Mouse (Mus musculus) intestine, postnatal 0 days (tissue): ENCODE results near the gene Ppp1r9b. TPM values are rescaled to one million over a fixed set of nuclear protein-coding genes. Genes with fewer than 3 reads are reported as not detected.

Source experiments
- ATAC-seq: fragments of 200-750 bp; cut with Nextera tagmentation; 2 replicates; pipeline ENCODE4 v1.8.0; 2017; ENCODE audit warnings: mild to moderate bottlenecking, moderate TSS enrichment, moderate library complexity
- H3K27ac ChIP-seq: fragments of 300-500 bp; sonication (generic); 2 replicates; pipeline ENCODE4 v1.5.1; 2014; ENCODE audit warnings: mild to moderate bottlenecking, low read depth, low read length, moderate library complexity
- H3K27me3 ChIP-seq: fragments of 300-500 bp; sonication (generic); replicated peaks from 2 replicates; pipeline ENCODE4 v1.6.1; 2014; ENCODE audit warnings: low read length, mixed read lengths; ENCODE audit not compliant: control insufficient read depth, insufficient read depth
- H3K36me3 ChIP-seq: fragments of 300-500 bp; sonication (generic); 2 replicates; pipeline ENCODE4 v1.6.1; 2014; ENCODE audit warnings: mild to moderate bottlenecking, moderate library complexity; ENCODE audit not compliant: control insufficient read depth, insufficient read depth
- H3K4me1 ChIP-seq: fragments of 300-500 bp; sonication (generic); replicated peaks from 2 replicates; pipeline ENCODE4 v1.6.1; 2014; ENCODE audit warnings: antibody characterized with exemption, low read length, mixed read lengths; ENCODE audit not compliant: control insufficient read depth, insufficient read depth
- H3K4me2 ChIP-seq: fragments of 300-500 bp; sonication (generic); replicated peaks from 2 replicates; pipeline ENCODE4 v1.6.1; 2014; ENCODE audit warnings: low read depth, mild to moderate bottlenecking, moderate library complexity
- H3K4me3 ChIP-seq: fragments of 300-500 bp; sonication (generic); 2 replicates; pipeline ENCODE4 v1.5.1; 2014; ENCODE audit warnings: low read depth, low read length
- H3K9ac ChIP-seq: fragments of 300-500 bp; sonication (generic); 2 replicates; pipeline ENCODE4 v1.6.1; 2014; ENCODE audit warnings: mild to moderate bottlenecking, low read depth, low read length
- H3K9me3 ChIP-seq: fragments of 300-500 bp; sonication (generic); 2 replicates; pipeline ENCODE4 v1.6.1; 2016; ENCODE audit warnings: mixed run types; ENCODE audit not compliant: control insufficient read depth
- CTCF ChIP-seq: sonication (generic); IDR thresholded peaks from 2 replicates; pipeline ENCODE4 v1.5.1; 2016; ENCODE audit warnings: low read depth, mild to moderate bottlenecking, control low read depth, antibody characterized with exemption, moderate library complexity
- WGBS: fragments of 180-500 bp; shearing (Covaris S2); extraction: QIAGEN DNeasy Blood & Tissue Kit; methylation state at CpG from one replicate; pipeline ENCODE4 v1.1.7; 2014; 5-methylcytosine and 5-hydroxymethylcytosine counted together
- polyA plus RNA-seq: library from polyadenylated mRNA; unstranded; fragments of >200 nt; fragmentation: Nextera tagmentation; extraction: Ambion mirVana; gene quantifications from 2 replicates; pipeline ENCODE4 v1.2.1, GENCODE M21; 2015

Gene Ppp1r9b
- polyA plus RNA-seq, 1 experiment from 2014 or later, result 6.3 TPM

DNA sequence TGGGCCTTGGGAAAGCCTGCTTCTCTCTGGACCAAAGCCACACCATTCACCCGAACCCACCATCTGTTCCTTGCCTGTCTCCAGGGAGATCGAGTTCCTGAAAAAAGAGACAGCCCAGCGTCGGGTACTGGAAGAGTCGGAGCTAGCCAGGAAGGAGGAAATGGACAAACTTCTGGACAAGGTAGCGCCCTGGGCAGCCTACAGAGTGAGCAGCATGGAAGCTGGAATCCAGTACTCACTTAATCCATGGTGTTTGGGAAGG is 14.0 kb downstream of the Ppp1r9b start:
- Histone ChIP-seq H3K36me3 (peaks cover 49% of the 10 kb centered on the region), H3K9ac (no peak overlapping the region)
- ATAC-seq, result no peak

DNA sequence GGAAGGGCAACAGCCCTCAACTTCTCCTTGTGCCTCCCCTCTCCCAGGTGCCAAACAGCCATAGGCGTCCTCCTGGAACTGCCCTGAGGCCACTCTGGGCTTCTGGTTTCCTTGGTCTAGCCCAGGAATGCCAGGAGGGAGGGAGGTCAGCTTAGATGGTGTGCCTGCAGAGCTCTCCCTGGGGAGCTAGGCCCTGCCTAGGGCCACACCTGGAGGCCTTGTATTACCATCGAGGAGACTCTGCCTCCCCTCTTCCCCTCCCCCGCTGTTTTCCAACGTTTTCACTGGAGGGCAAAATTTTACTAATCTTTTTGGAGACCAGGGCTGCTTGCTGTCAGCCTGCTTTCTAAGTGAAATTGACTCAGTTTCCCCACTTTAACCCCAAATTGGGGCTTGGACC is 15.2 kb downstream of the Ppp1r9b start:
- Histone ChIP-seq H3K4me2 (peak overlapping the region; percentile 73), H3K9me3 (no peaks in the 10 kb centered on the region), H3K4me3 (no peak overlapping the region), H3K36me3 (peaks cover 40% of the 10 kb centered on the region), H3K4me1 (peaks cover 8% of the 10 kb centered on the region), H3K9ac (no peak overlapping the region), H3K27ac (no peak overlapping the region), H3K27me3 (0 out of 2 replicates have a peak, but pooled peaks cover 4% of the 10 kb centered on the region)
- TF ChIP-seq CTCF, result no peak
- no peak for ATAC-seq
- 44% methylated on average over 4 of the region's 4 CpGs for WGBS

More for the DNA sequence above, 14.0 kb downstream of the Ppp1r9b start:
- no peak overlapping the region for H3K4me3 ChIP-seq
- H3K4me1 ChIP-seq, result peaks cover 8% of the 10 kb centered on the region
- H3K27me3 ChIP-seq, result no peaks in the 10 kb centered on the region
- H3K4me2 ChIP-seq, result no peak overlapping the region
- no peaks in the 10 kb centered on the region for H3K9me3 ChIP-seq
- WGBS, result 69% methylated on average over 6 of the region's 6 CpGs
- peak overlapping the region; percentile 15; the same call in 1 of the 2 replicates for H3K27ac ChIP-seq
- no peak for TF ChIP-seq CTCF

DNA sequence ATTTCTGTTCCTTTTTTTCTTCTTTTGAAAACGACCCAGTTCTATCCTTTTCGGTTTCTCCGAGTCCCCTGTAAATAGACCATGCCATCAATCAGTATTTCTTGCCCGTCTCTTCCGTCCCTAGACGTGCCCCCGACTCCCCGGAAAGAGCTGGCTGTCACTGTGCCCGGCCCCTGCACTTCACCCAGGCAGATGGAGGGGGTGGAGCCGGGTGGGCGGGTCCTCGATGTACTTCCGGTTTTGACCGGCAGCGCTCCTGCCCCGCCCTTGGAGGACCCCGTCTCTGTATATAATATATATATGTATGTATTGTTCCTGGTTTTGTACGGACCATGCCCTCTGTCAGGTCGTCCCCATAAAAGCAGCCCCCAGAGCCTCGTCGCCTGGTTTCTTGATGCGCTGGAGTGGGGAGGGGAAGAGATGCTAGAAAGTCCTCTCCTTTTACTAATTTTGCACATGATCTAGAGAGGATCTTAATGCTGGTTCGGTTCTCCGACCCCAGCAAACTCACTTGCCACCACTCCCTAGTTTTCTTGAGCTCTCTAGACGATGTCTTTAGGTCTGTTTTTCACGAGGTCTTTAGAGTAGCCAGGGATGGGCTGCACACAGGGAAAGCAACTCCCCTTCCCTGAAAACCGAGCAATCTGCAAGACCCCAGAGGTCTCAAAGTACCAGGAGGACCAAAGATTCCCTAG is 15.8 kb downstream of the Ppp1r9b start:
- H3K27me3 ChIP-seq, result 0 out of 2 replicates have a peak, but pooled peaks cover 4% of the 10 kb centered on the region
- peaks cover 38% of the 10 kb centered on the region for H3K36me3 ChIP-seq
- no peaks in the 10 kb centered on the region for H3K9me3 ChIP-seq
- ATAC-seq, result peak; percentile 48
- H3K4me2 ChIP-seq, result peak overlapping the region; percentile 73
- WGBS, result 2% methylated on average over 27 of the region's 27 CpGs
- H3K4me3 ChIP-seq, result peak overlapping the region; percentile 42
- TF ChIP-seq CTCF, result no peak
- H3K27ac ChIP-seq, result no peak overlapping the region
- peaks cover 8% of the 10 kb centered on the region for H3K4me1 ChIP-seq
- H3K9ac ChIP-seq, result peak overlapping the region; percentile 38; the same call in 1 of the 2 replicates

DNA sequence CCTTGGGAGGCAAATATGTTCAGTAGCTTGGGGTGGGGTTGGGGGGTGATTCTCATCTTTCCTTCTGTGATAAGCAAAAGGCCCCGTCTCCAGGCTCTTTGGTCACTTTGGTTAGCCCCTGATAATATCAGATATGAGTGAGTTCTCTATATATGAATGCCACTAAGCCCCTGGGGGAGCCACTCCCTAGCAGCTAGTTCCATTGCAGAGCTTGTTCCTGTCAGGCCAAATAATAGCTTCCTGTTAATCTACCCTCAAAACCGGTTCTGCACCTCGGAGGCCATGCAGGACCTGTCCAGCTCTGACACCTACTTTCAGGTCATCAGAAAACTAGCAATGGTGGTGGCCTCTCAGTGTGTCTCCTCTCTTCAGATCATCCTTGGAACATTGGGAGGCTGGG is 16.6 kb downstream of the Ppp1r9b start:
- no peak overlapping the region for H3K27ac ChIP-seq
- H3K4me2 ChIP-seq, result peak overlapping the region; percentile 73; the same call in 1 of the 2 replicates
- no peak for TF ChIP-seq CTCF
- H3K4me3 ChIP-seq, result no peak overlapping the region
- peaks cover 8% of the 10 kb centered on the region for H3K4me1 ChIP-seq
- WGBS, result 37% methylated on average over 3 of the region's 3 CpGs
- no peak overlapping the region for H3K9ac ChIP-seq
- no peak for ATAC-seq
- H3K9me3 ChIP-seq, result no peaks in the 10 kb centered on the region
- H3K36me3 ChIP-seq, result peaks cover 31% of the 10 kb centered on the region
- 0 out of 2 replicates have a peak, but pooled peaks cover 4% of the 10 kb centered on the region for H3K27me3 ChIP-seq

DNA sequence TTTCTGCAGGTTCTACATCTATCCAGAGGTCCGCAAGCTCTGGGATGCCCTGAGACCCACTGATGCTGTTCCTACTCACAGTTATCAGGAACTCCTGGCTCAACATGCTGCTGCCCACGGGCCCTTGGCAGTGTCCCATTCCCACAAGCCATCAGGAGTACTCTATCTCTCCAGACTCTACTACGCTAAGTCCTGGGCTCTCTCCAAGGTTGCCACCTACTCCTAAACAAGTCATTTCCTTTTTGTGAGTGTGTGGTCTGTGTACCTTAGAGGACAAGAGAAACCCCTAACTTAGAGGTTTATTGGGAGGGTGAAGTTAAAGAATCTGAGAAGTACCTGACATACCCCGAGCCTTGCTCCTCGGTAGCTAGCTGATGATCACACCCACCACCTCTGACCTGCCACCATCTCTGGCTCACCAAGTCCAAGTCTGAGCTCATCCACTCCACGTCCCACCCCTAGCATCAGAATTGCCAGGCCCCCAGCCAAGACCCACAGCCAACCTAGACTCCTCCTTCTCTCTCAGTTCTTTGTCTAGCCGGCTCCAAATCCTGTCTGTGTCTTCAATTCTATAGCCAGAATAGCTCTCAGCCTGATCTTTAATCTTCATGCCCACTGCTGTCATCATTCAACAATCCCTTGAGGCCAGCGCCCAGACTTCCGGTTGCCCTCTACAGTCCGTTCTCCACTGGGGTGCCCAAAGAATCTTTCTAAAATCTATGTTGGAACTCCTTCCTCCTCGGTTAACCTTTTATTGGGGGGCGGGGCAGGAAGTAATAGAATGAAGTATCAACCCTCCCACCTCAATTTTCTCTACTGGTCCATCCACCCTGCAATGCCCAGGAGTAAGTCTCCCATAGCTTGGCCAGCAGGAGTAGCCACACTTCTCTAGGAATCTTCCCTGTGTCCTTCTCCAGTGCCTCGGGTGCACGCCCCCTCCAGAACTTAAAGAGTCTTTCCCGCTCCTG is 18.1 kb downstream of the Ppp1r9b start:
- 34% methylated on average over 15 of the region's 15 CpGs for WGBS
- no peak for ATAC-seq
- peaks cover 8% of the 10 kb centered on the region for H3K4me1 ChIP-seq

DNA sequence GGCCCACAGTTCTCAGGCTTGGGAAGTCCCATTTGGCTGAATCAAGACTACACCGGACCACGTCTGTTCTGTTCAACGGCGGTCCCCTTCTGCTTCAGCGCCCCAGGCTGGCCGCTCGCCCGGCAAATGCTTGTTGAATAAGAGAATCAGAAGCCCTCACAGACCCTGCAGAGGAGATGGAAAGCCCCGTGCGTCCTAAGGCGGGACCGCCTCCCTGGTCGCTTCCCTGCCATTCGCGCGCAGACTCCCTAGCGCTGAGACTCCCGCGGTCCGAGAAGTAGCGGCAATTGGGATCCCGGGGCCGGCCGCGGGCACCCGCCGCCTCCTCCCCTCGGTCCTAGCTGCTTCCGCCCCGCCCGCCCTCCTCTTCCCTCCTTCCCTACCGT is 18.8 kb downstream of the Ppp1r9b start, which contains the start of gene Samd14:
Gene Samd14 (plus strand): TSS at position 251 of the 386 bp plus-strand sequence.
- H3K9me3 ChIP-seq, result no peaks in the 10 kb centered on the region
- peaks cover 13% of the 10 kb centered on the region; the same call in 1 of the 2 replicates for H3K36me3 ChIP-seq
- no peak for TF ChIP-seq CTCF
- H3K4me3 ChIP-seq, result peak within 1 kb of the TSS; percentile 55
- WGBS, result under 1% methylated on average over 32 of the region's 32 CpGs
- H3K27ac ChIP-seq, result peak within 1 kb of the TSS; percentile 66
- peak within 1 kb of the TSS; percentile 86 for H3K4me2 ChIP-seq
- H3K9ac ChIP-seq, result peak within 1 kb of the TSS; percentile 58
- H3K27me3 ChIP-seq, result 0 out of 2 replicates have a peak, but pooled peaks cover 4% of the 10 kb centered on the region
- H3K4me1 ChIP-seq, result peaks cover 8% of the 10 kb centered on the region
- peak; percentile 28 for ATAC-seq

More for the DNA sequence above, 18.1 kb downstream of the Ppp1r9b start:
- H3K9ac ChIP-seq, result peak overlapping the region; percentile 58; the same call in 1 of the 2 replicates
- H3K27me3 ChIP-seq, result 0 out of 2 replicates have a peak, but pooled peaks cover 4% of the 10 kb centered on the region
- H3K27ac ChIP-seq, result peak overlapping the region; percentile 66
- peaks cover 18% of the 10 kb centered on the region; the same call in 1 of the 2 replicates for H3K36me3 ChIP-seq
- peak overlapping the region; percentile 86 for H3K4me2 ChIP-seq
- TF ChIP-seq CTCF, result no peak
- H3K9me3 ChIP-seq, result no peaks in the 10 kb centered on the region
- peak overlapping the region; percentile 55 for H3K4me3 ChIP-seq
